Mouse (Mus musculus) limb, embryonic 14.5 days (tissue): ENCODE results near the gene Tsen54. TPM values are rescaled to one million over a fixed set of nuclear protein-coding genes. Genes with fewer than 3 reads are reported as not detected.
A peak's percentile ranks its signal among the peaks of the same experiment; 100 is the strongest.
"Not testable (repeated sequence)": the region's sequence is repeated elsewhere in the genome, so short reads cannot be mapped to it uniquely, and the experiment has no call there.

ENCODE experiments used
- ATAC-seq: fragments of 200-750 bp; cut with Nextera tagmentation; 2 replicates; pipeline ENCODE4 v1.8.0; 2017; ENCODE audit warnings: low read depth, moderate number of reproducible peaks, moderate TSS enrichment; ENCODE audit not compliant: low FRiP score
- DNase-seq: peaks from one replicate; pipeline ENCODE4 v3.0.0-alpha.2; 2015; ENCODE audit warnings: low spot score
- H3K27ac ChIP-seq: fragments of 300-500 bp; sonication (generic); replicated peaks from 2 replicates; pipeline ENCODE4 v1.5.1; 2014; ENCODE audit warnings: low read depth, mild to moderate bottlenecking, low read length, moderate library complexity, mixed read lengths
- H3K27me3 ChIP-seq: fragments of 300-500 bp; sonication (generic); 2 replicates; pipeline ENCODE4 v1.6.1; 2014; ENCODE audit warnings: low read length, mixed read lengths; ENCODE audit not compliant: control insufficient read depth, insufficient read depth
- H3K36me3 ChIP-seq: fragments of 300-500 bp; sonication (generic); 2 replicates; pipeline ENCODE4 v1.6.1; 2014; ENCODE audit warnings: mild to moderate bottlenecking, low read length, moderate library complexity, mixed read lengths; ENCODE audit not compliant: control insufficient read depth, insufficient read depth
- H3K4me1 ChIP-seq: fragments of 300-500 bp; sonication (generic); 2 replicates; pipeline ENCODE4 v1.6.1; 2014; ENCODE audit warnings: antibody characterized with exemption, low read length, mixed read lengths; ENCODE audit not compliant: control insufficient read depth, insufficient read depth
- H3K4me2 ChIP-seq: fragments of 300-500 bp; sonication (generic); replicated peaks from 2 replicates; pipeline ENCODE4 v1.6.1; 2014; ENCODE audit warnings: low read depth, mild to moderate bottlenecking, low read length, moderate library complexity; ENCODE audit not compliant: severe bottlenecking
- H3K4me3 ChIP-seq: fragments of 300-500 bp; sonication (generic); replicated peaks from 2 replicates; pipeline ENCODE4 v1.5.1; 2014; ENCODE audit warnings: low read length
- H3K9ac ChIP-seq: fragments of 300-500 bp; sonication (generic); 2 replicates; pipeline ENCODE4 v1.6.1; 2014; ENCODE audit warnings: mild to moderate bottlenecking, low read depth, low read length, moderate library complexity; ENCODE audit not compliant: severe bottlenecking
- H3K9me3 ChIP-seq: fragments of 300-500 bp; sonication (generic); 2 replicates; pipeline ENCODE4 v1.6.1; 2016; ENCODE audit warnings: low read length; ENCODE audit not compliant: control insufficient read depth
- POLR2A ChIP-seq: fragments of 200-500 bp; IDR thresholded peaks from 2 replicates; pipeline ENCODE4 v1.8.0; 2012; ENCODE audit warnings: inconsistent platforms, mild to moderate bottlenecking, moderate library complexity, borderline replicate concordance; ENCODE audit not compliant: insufficient read depth, insufficient read length; ENCODE audit errors: extremely low read depth
- WGBS: fragments of 180-500 bp; shearing (Covaris S2); extraction: QIAGEN DNeasy Blood & Tissue Kit; methylation state at CpG from one replicate; pipeline ENCODE4 v1.1.7; 2014; 5-methylcytosine and 5-hydroxymethylcytosine counted together
- polyA plus RNA-seq, 2 experiments: library from polyadenylated mRNA; depleted of rRNA in 1 of 2; stranded (reverse) in 1 of 2; unstranded in 1 of 2; fragments of >200 nt; fragmentation: Nextera tagmentation in 1 of 2; extraction: Ambion mirVana in 1 of 2; gene quantifications; 2 replicates each; pipeline versions ENCODE4 v1.2.1 to v1.2.3; 2012 to 2014

The Tsen54 gene
- polyA plus RNA-seq, 2 experiments: 28.1 to 32.6 TPM

GRCm38 (mm10) chr11:115845819-115846218 is 31.3 kb downstream of the Tsen54 start:
- H3K27me3 ChIP-seq: no peaks in the 10 kb centered on the region
- H3K27ac ChIP-seq: no peak overlapping the region
- no peaks in the 10 kb centered on the region for H3K9me3 ChIP-seq
- DNase-seq (no peak), ATAC-seq (no peak)
- peaks cover 7% of the 10 kb centered on the region; the same call in 1 of the 2 replicates for H3K4me1 ChIP-seq
- no peak overlapping the region for H3K4me2 ChIP-seq
- TF ChIP-seq POLR2A: no peak
- H3K36me3 ChIP-seq: peaks cover 1% of the 10 kb centered on the region; the same call in 1 of the 2 replicates
- 86% methylated on average over 2 of the region's 2 CpGs for WGBS
- no peak overlapping the region for H3K4me3 ChIP-seq
- H3K9ac ChIP-seq: no peak overlapping the region

- ATAC-seq (no peak), DNase-seq (no peak)
- no peak for TF ChIP-seq POLR2A
- Histone ChIP-seq H3K4me1 (no peaks in the 10 kb centered on the region; the same call in 1 of the 2 replicates), H3K27ac (no peak overlapping the region), H3K36me3 (peaks cover 12% of the 10 kb centered on the region; the same call in 1 of the 2 replicates), H3K9me3 (no peaks in the 10 kb centered on the region), H3K4me3 (no peak overlapping the region), H3K4me2 (no peak overlapping the region), H3K27me3 (peaks cover 23% of the 10 kb centered on the region), H3K9ac (no peak overlapping the region)
- WGBS: 74% methylated on average over 6 of the region's 6 CpGs
These were observed 40.1 kb downstream of the Tsen54 start for GRCm38 (mm10) chr11:115854674-115855073.

- not testable (repeated sequence) for H3K9ac ChIP-seq, H3K4me1 ChIP-seq, H3K4me2 ChIP-seq, ATAC-seq, H3K36me3 ChIP-seq, H3K27ac ChIP-seq, DNase-seq, H3K4me3 ChIP-seq, H3K9me3 ChIP-seq
- 95% methylated on average over 4 of the region's 4 CpGs for WGBS
- peaks cover 43% of the 10 kb centered on the region for H3K27me3 ChIP-seq
These were observed 42.6 kb downstream of the Tsen54 start for GRCm38 (mm10) chr11:115857146-115857545.

- Histone ChIP-seq H3K27ac (no peak overlapping the region), H3K4me1 (no peaks in the 10 kb centered on the region; the same call in 1 of the 2 replicates), H3K9ac (no peak overlapping the region), H3K4me3 (no peak overlapping the region), H3K4me2 (no peak overlapping the region), H3K36me3 (0 out of 2 replicates have a peak, but pooled peaks cover 8% of the 10 kb centered on the region), H3K9me3 (no peaks in the 10 kb centered on the region), H3K27me3 (peaks cover 43% of the 10 kb centered on the region)
- ATAC-seq (no peak), DNase-seq (no peak)
- 67% methylated on average over 13 of the region's 13 CpGs for WGBS
- no peak for TF ChIP-seq POLR2A
These were observed 43.4 kb downstream of the Tsen54 start for GRCm38 (mm10) chr11:115857936-115858335.

GRCm38 (mm10) chr11:115858354-115858753 is 43.8 kb downstream of the Tsen54 start, which contains the start of gene Myo15b:
Myo15b (plus strand) TSS chr11:115858406.
- H3K27me3 ChIP-seq: peaks cover 43% of the 10 kb centered on the region
- peak within 1 kb of the TSS; percentile 60 for H3K4me2 ChIP-seq

More at GRCm38 (mm10) chr11:115858354-115858753, 43.8 kb downstream of the Tsen54 start, which contains the start of gene Myo15b:
- DNase-seq: no peak
- Histone ChIP-seq H3K9me3 (no peaks in the 10 kb centered on the region), H3K9ac (peak within 1 kb of the TSS; percentile 36), H3K4me3 (peak within 1 kb of the TSS; percentile 40), H3K36me3 (0 out of 2 replicates have a peak, but pooled peaks cover 7% of the 10 kb centered on the region), H3K27ac (no peak within 1 kb of the TSS), H3K4me1 (no peaks in the 10 kb centered on the region; the same call in 1 of the 2 replicates)
- no peak for TF ChIP-seq POLR2A
- no peak for ATAC-seq
- 17% methylated on average over 27 of the region's 27 CpGs for WGBS
